23 mouse cellular contexts compared by ENCODE assay signal in genomic region chr1:75358009-75358408, GRCm38 (mm10). TPM values are rescaled to one million over a fixed set of nuclear protein-coding genes. Genes with fewer than 3 reads are reported as not detected.
A peak's percentile ranks its signal among the peaks of the same experiment; 100 is the strongest.
DNase-seq lines count a peak whose midpoint lies in the region; ATAC-seq and TF ChIP-seq lines count a peak whose summit lies in the region.
"Had no signal": no experiment of that assay in that cellular context is flagged by ENCODE, and none has a peak within 500 bp of the region (broad histone marks: within the 10 kb centered on the region; RNA-seq: fewer than 3 reads in every experiment).

No protein-coding gene starts in this region.

- H3K4me1 ChIP-seq in heart, embryonic 12.5 days (replicated peaks) = peaks cover 62% of the 10 kb centered on the region
- H3K4me1 ChIP-seq in kidney, adult 2 months (ENCODE audit: control insufficient read depth, insufficient read depth, low read length) = no peaks in the 10 kb centered on the region
- peaks cover 39% of the 10 kb centered on the region for H3K4me1 ChIP-seq in kidney, embryonic 16.5 days (ENCODE audit: insufficient read depth, low read length)

- no peaks in the 10 kb centered on the region for H3K9me3 ChIP-seq in heart, embryonic 12.5 days (replicated peaks)
- H3K9me3 ChIP-seq in kidney, embryonic 16.5 days (ENCODE audit: low read length) = no peaks in the 10 kb centered on the region
- H3K9me3 ChIP-seq: G1E; hindbrain, embryonic 13.5 days; liver, embryonic 12.5 days; neural tube, embryonic 13.5 days had no signal

- H3K4me2 ChIP-seq in heart, embryonic 12.5 days = no peak overlapping the region
- no peak overlapping the region for H3K4me2 ChIP-seq in kidney, embryonic 16.5 days (replicated peaks; ENCODE audit: low read depth, low read length)
- H3K4me2 ChIP-seq: hindbrain, embryonic 13.5 days; liver, embryonic 12.5 days; midbrain, embryonic 11.5 days; neural tube, embryonic 13.5 days had no signal

- TF ChIP-seq POLR2A in kidney, adult 2 months (IDR thresholded peaks at IDR 0.05; ENCODE audit: low read depth, low read length) = no peak

- no peak overlapping the region for H3K4me3 ChIP-seq in heart, embryonic 12.5 days
- H3K4me3 ChIP-seq in kidney, adult 2 months (ENCODE audit: insufficient read depth, low read depth, low read length) = no peak overlapping the region
- no peak overlapping the region for H3K4me3 ChIP-seq in kidney, embryonic 16.5 days (ENCODE audit: low read length)
- H3K4me3 ChIP-seq: erythroblast, embryonic 14.5 days; hindbrain, embryonic 13.5 days; liver, embryonic 12.5 days; myocyte; neural tube, embryonic 13.5 days had no signal

- 80% methylated on average over 4 of the region's 4 CpGs for WGBS in heart, embryonic 12.5 days
- WGBS in kidney, adult 2 months = 77% methylated on average over 4 of the region's 4 CpGs
- 56% methylated on average over 4 of the region's 4 CpGs for WGBS in kidney, embryonic 16.5 days

- H3K9ac ChIP-seq in heart, embryonic 12.5 days = no peak overlapping the region
- no peak overlapping the region for H3K9ac ChIP-seq in kidney, embryonic 16.5 days (replicated peaks; ENCODE audit: low read length)
- H3K9ac ChIP-seq: forebrain, postnatal 0 days; hindbrain, embryonic 13.5 days; liver, embryonic 12.5 days; liver, postnatal 0 days; neural tube, embryonic 13.5 days had no signal

- peak; percentile 64 for ATAC-seq in frontal cortex, adult (ENCODE audit: low TSS enrichment)
- no peak for ATAC-seq in heart, embryonic 12.5 days (ENCODE audit: insufficient number of reproducible peaks, low FRiP score)
- ATAC-seq in kidney, embryonic 16.5 days (ENCODE audit: low FRiP score, low TSS enrichment) = no peak
- ATAC-seq: forebrain, postnatal 0 days; intestine, embryonic 16.5 days; liver, embryonic 12.5 days; liver, postnatal 0 days; midbrain, embryonic 16.5 days had no signal

- TF ChIP-seq CTCF in kidney, adult 2 months (conservative IDR thresholded peaks at IDR 0.05; ENCODE audit: insufficient read depth, insufficient read length, low read depth, low read length) = no peak

- H3K27me3 ChIP-seq in heart, embryonic 12.5 days (replicated peaks) = 0 out of 2 replicates have a peak, but pooled peaks cover 5% of the 10 kb centered on the region
- H3K27me3 ChIP-seq in kidney, adult 2 months (replicated peaks; ENCODE audit: control insufficient read depth, insufficient read depth, low read length) = 0 out of 2 replicates have a peak, but pooled peaks cover 3% of the 10 kb centered on the region
- H3K27me3 ChIP-seq in kidney, embryonic 16.5 days (ENCODE audit: insufficient read depth, low read length) = peaks cover 27% of the 10 kb centered on the region; the same call in 1 of the 2 replicates

- H3K27ac ChIP-seq in heart, embryonic 12.5 days (ENCODE audit: poor library complexity, severe bottlenecking) = peak overlapping the region; percentile 98; the same call in 1 of the 2 replicates
- H3K27ac ChIP-seq in kidney, adult 2 months (ENCODE audit: insufficient read depth, low read depth, low read length) = peak overlapping the region; percentile 40; the same call in 1 of the 2 replicates
- H3K27ac ChIP-seq in kidney, embryonic 16.5 days (ENCODE audit: low read length) = no peak overlapping the region
- H3K27ac ChIP-seq: hindbrain, embryonic 13.5 days; liver, embryonic 12.5 days; neural tube, embryonic 13.5 days had no signal

- H3K36me3 ChIP-seq in heart, embryonic 12.5 days = peaks cover 10% of the 10 kb centered on the region
- no peaks in the 10 kb centered on the region for H3K36me3 ChIP-seq in kidney, adult 2 months (ENCODE audit: control insufficient read depth, insufficient read depth, low read length)
- H3K36me3 ChIP-seq in kidney, embryonic 16.5 days (ENCODE audit: insufficient read depth, low read length) = no peaks in the 10 kb centered on the region
- H3K36me3 ChIP-seq: G1E; hindbrain, embryonic 13.5 days; liver, embryonic 12.5 days; neural tube, embryonic 13.5 days had no signal

- no peak for DNase-seq in frontal cortex, postnatal 10 days (ENCODE audit: low spot score in 2 of 2)
- no peak for DNase-seq in heart, postnatal 4 days
- no peak for DNase-seq in kidney, adult 2 months
- DNase-seq in telencephalon, adult 2 months (ENCODE audit: low read depth, low spot score) = peak; percentile 55
- DNase-seq: forebrain, postnatal 0 days; heart, postnatal 36 days; liver, postnatal 0 days; thymus, adult 2 months; thymus, postnatal 4 days had no signal

RNA-seq across cellular contexts. Expression of gene Des, which starts 2.1 kb away (rescaled TPM):
- 500 and 521 TPM in 2 replicates for polyA plus RNA-seq in heart, embryonic 12.5 days (2016; fragmentation: Nextera tagmentation; extraction: Ambion mirVana)
- 100 to 1,000 TPM; 742 to 747 TPM for total RNA-seq in heart, postnatal 4 days (2021)
- 17.0 and 32.1 TPM in 2 replicates for polyA plus RNA-seq in kidney, adult 2 months (2012; rRNA removed)
- polyA plus RNA-seq in kidney, embryonic 16.5 days (2015; fragmentation: Nextera tagmentation; extraction: Ambion mirVana) = 41.6 and 53.6 TPM in 2 replicates
- total RNA-seq: common myeloid progenitor, adult 5-6 weeks; megakaryocyte, adult 5-6 weeks had no signal

RNA-seq across cellular contexts. Expression of gene Speg, which starts 17.1 kb away (rescaled TPM):
- polyA plus RNA-seq in heart, embryonic 12.5 days (2016; fragmentation: Nextera tagmentation; extraction: Ambion mirVana) = 61.5 and 67.4 TPM in 2 replicates
- 100 to 1,000 TPM; 121 to 123 TPM for total RNA-seq in heart, postnatal 4 days (2021)
- 34.6 and 43.9 TPM in 2 replicates for polyA plus RNA-seq in kidney, adult 2 months (2012; rRNA removed)
- 61.4 and 61.5 TPM in 2 replicates for polyA plus RNA-seq in kidney, embryonic 16.5 days (2015; fragmentation: Nextera tagmentation; extraction: Ambion mirVana)
- total RNA-seq: common myeloid progenitor, adult 5-6 weeks had no signal

RNA-seq across cellular contexts. Expression of gene Dnpep, which starts 40.2 kb away (rescaled TPM):
- 113 TPM in 2 replicates for polyA plus RNA-seq in heart, embryonic 12.5 days (2016; fragmentation: Nextera tagmentation; extraction: Ambion mirVana)
- total RNA-seq in heart, postnatal 4 days (2021) = 10 to 100 TPM; 89.5 to 89.8 TPM
- 117 and 124 TPM in 2 replicates for polyA plus RNA-seq in kidney, adult 2 months (2012; rRNA removed)
- polyA plus RNA-seq in kidney, embryonic 16.5 days (2015; fragmentation: Nextera tagmentation; extraction: Ambion mirVana) = 168 and 184 TPM in 2 replicates
